Mouse (Mus musculus): ENCODE results near the gene Ifna4.
"Not testable (repeated sequence)": the region's sequence is repeated elsewhere in the genome, so short reads cannot be mapped to it uniquely, and the experiment has no call there.

Ifna4 gene

GRCm38 (mm10) chr4:88841438-88841911, at the start of gene Ifna4:
TSS of gene Ifna4 (plus strand) at chr4:88841861.
- no peak for DNase-seq (ENCODE audit: low read depth, low spot score)

GRCm38 (mm10) chr4:88793936-88794675, 47.6 kb upstream of the Ifna4 start, which contains the start of gene Gm13275:
TSS of gene Gm13275 (plus strand) at chr4:88794487.
- DNase-seq (ENCODE audit: low read depth, low spot score), result not testable (repeated sequence)

- DNase-seq (ENCODE audit: low read depth, low spot score), result not testable (repeated sequence)
Observed at GRCm38 (mm10) chr4:88797097-88797496, 44.6 kb upstream of the Ifna4 start, which contains the start of gene Gm13279. TSS of gene Gm13279 (plus strand) at chr4:88797397.

GRCm38 (mm10) chr4:88799365-88799764, 42.3 kb upstream of the Ifna4 start, which contains the start of gene Gm13285:
TSS of gene Gm13285 (plus strand) at chr4:88799665.
- DNase-seq (ENCODE audit: low read depth, low spot score), result not testable (repeated sequence)

GRCm38 (mm10) chr4:88802954-88803353, 38.7 kb upstream of the Ifna4 start, which contains the start of gene Gm13287:
TSS of gene Gm13287 (plus strand) at chr4:88803254.
- DNase-seq (ENCODE audit: low read depth, low spot score), result not testable (repeated sequence)

GRCm38 (mm10) chr4:88805231-88805630, 36.4 kb upstream of the Ifna4 start, which contains the start of gene Gm13288:
TSS of gene Gm13288 (plus strand) at chr4:88805531.
- not testable (repeated sequence) for DNase-seq (ENCODE audit: low read depth, low spot score)

- DNase-seq (ENCODE audit: low read depth, low spot score), result not testable (repeated sequence)
Observed at GRCm38 (mm10) chr4:88805761-88806160, 35.9 kb upstream of the Ifna4 start.

GRCm38 (mm10) chr4:88815928-88816327, 25.7 kb upstream of the Ifna4 start, which contains the start of gene Ifna7:
TSS of gene Ifna7 (plus strand) at chr4:88816228.
- DNase-seq (ENCODE audit: low read depth, low spot score), result no peak

GRCm38 (mm10) chr4:88819659-88820058, 22.0 kb upstream of the Ifna4 start, which contains the start of gene Ifna11:
TSS of gene Ifna11 (plus strand) at chr4:88819959.
- no peak for DNase-seq (ENCODE audit: low read depth, low spot score)

- DNase-seq (ENCODE audit: low read depth, low spot score), result no peak
Observed at GRCm38 (mm10) chr4:88822995-88823394, 18.7 kb upstream of the Ifna4 start.

GRCm38 (mm10) chr4:88827116-88827515, 14.5 kb upstream of the Ifna4 start, which contains the start of gene Ifna6:
TSS of gene Ifna6 (plus strand) at chr4:88827416.
- not testable (repeated sequence) for DNase-seq (ENCODE audit: low read depth, low spot score)

- peak; percentile 18 for DNase-seq (ENCODE audit: low read depth, low spot score)
Observed at GRCm38 (mm10) chr4:88830523-88830922, 11.1 kb upstream of the Ifna4 start.

GRCm38 (mm10) chr4:88835225-88835624, 6.4 kb upstream of the Ifna4 start, which contains the start of gene Ifna5:
TSS of gene Ifna5 (plus strand) at chr4:88835525.
- DNase-seq (ENCODE audit: low read depth, low spot score), result not testable (repeated sequence)

- peak; percentile 10 for DNase-seq (ENCODE audit: low read depth, low spot score)
Observed at GRCm38 (mm10) chr4:88838828-88839227, 2.8 kb upstream of the Ifna4 start.

GRCm38 (mm10) chr4:88840058-88840457, 1.6 kb upstream of the Ifna4 start:
- DNase-seq (ENCODE audit: low read depth, low spot score), result no peak

GRCm38 (mm10) chr4:88845334-88845733, 3.7 kb downstream of the Ifna4 start:
- no peak for DNase-seq (ENCODE audit: low read depth, low spot score)

- DNase-seq (ENCODE audit: low read depth, low spot score), result no peak
Observed at GRCm38 (mm10) chr4:88849698-88850097, 8.0 kb downstream of the Ifna4 start, which contains the start of gene Ifna1. TSS of gene Ifna1 (plus strand) at chr4:88850087.

- no peak for DNase-seq (ENCODE audit: low read depth, low spot score)
Observed at GRCm38 (mm10) chr4:88851026-88851763, 9.5 kb downstream of the Ifna4 start.

GRCm38 (mm10) chr4:88859214-88859613, 17.6 kb downstream of the Ifna4 start:
- DNase-seq (ENCODE audit: low read depth, low spot score), result no peak

GRCm38 (mm10) chr4:88863309-88863708, 21.6 kb downstream of the Ifna4 start:
- DNase-seq (ENCODE audit: low read depth, low spot score), result peak; percentile 72

GRCm38 (mm10) chr4:88864599-88864998, 22.9 kb downstream of the Ifna4 start:
- no peak for DNase-seq (ENCODE audit: low read depth, low spot score)

Data from ZHBTc4 (cell line).